In genomic region chr15:77163336-77163735, GRCm38 (mm10) we compare ENCODE assay signal across 10 mouse cellular contexts.
DNase-seq lines count a peak whose midpoint lies in the region; ATAC-seq and TF ChIP-seq lines count a peak whose summit lies in the region.
"Had no signal": no experiment of that assay in that cellular context is flagged by ENCODE, and none has a peak within 500 bp of the region (broad histone marks: within the 10 kb centered on the region; RNA-seq: fewer than 3 reads in every experiment).

No protein-coding gene starts in this region.

- no peak for TF ChIP-seq POLR2A in myocyte (IDR thresholded peaks at IDR 0.05; ENCODE audit: insufficient read length, low read depth)

- DNase-seq in heart, embryonic 10.5 days (ENCODE audit: low spot score): no peak
- DNase-seq in heart, postnatal 14 days: no peak
- DNase-seq in lung, postnatal 14 days: no peak
- no peak for DNase-seq in left cerebral cortex, postnatal 4 days
- no peak for DNase-seq in spleen, postnatal 14 days (ENCODE audit: low spot score in 2 of 2)
- DNase-seq: B cell, adult 2 months; cerebellum, adult 18-20 months had no signal

- peak overlapping the region; percentile 69; the same call in 1 of the 2 replicates for H3K27ac ChIP-seq in heart, embryonic 10.5 days
- peak overlapping the region; percentile 55; the same call in 1 of the 2 replicates for H3K27ac ChIP-seq in lung, embryonic 16.5 days (ENCODE audit: low read length)

- no peak overlapping the region for H3K4me2 ChIP-seq in lung, embryonic 16.5 days (ENCODE audit: low read depth, low read length)
- peak overlapping the region; percentile 82 for H3K4me2 ChIP-seq in myocyte (ENCODE audit: low read depth)

- H3K36me3 ChIP-seq in heart, embryonic 10.5 days: no peaks in the 10 kb centered on the region
- H3K36me3 ChIP-seq in lung, embryonic 16.5 days (ENCODE audit: control insufficient read depth, insufficient read depth, low read length): no peaks in the 10 kb centered on the region
- H3K36me3 ChIP-seq in myocyte (ENCODE audit: control insufficient read depth, insufficient read depth): no peaks in the 10 kb centered on the region

- H3K9ac ChIP-seq in lung, embryonic 16.5 days (ENCODE audit: low read length): peak overlapping the region; percentile 7; the same call in 1 of the 2 replicates

- H3ac ChIP-seq in myocyte (ENCODE audit: control insufficient read depth, insufficient read length): no peak overlapping the region

- 25% methylated on average over 6 of the region's 6 CpGs for WGBS in heart, embryonic 10.5 days
- 24% methylated on average over 6 of the region's 6 CpGs for WGBS in lung, embryonic 16.5 days

- H3K27me3 ChIP-seq in heart, embryonic 10.5 days (ENCODE audit: insufficient read depth, poor library complexity, severe bottlenecking): no peaks in the 10 kb centered on the region
- H3K27me3 ChIP-seq in lung, embryonic 16.5 days (ENCODE audit: control insufficient read depth, insufficient read depth, low read depth, low read length): no peaks in the 10 kb centered on the region
- H3K27me3 ChIP-seq in myocyte (ENCODE audit: control insufficient read depth, insufficient read depth, insufficient read length): no peaks in the 10 kb centered on the region

- ATAC-seq in lung, embryonic 16.5 days (ENCODE audit: low read depth): peak; percentile 45
- ATAC-seq in granulocyte monocyte progenitor cell, adult 5-6 weeks (replicated peaks; ENCODE audit: poor library complexity, severe bottlenecking): peak; percentile 55

- intact Hi-C loops in heart, postnatal 14 days (cut with DNase I): no loop called here
- intact Hi-C loops in left cerebral cortex, postnatal 4 days (cut with DNase I): no loop called here

- H3K4me1 ChIP-seq in heart, embryonic 10.5 days: peaks cover 54% of the 10 kb centered on the region
- peaks cover 30% of the 10 kb centered on the region for H3K4me1 ChIP-seq in lung, embryonic 16.5 days (replicated peaks; ENCODE audit: control insufficient read depth, insufficient read depth, low read length)

- peak overlapping the region; percentile 35; the same call in 1 of the 2 replicates for H3K4me3 ChIP-seq in heart, embryonic 10.5 days
- H3K4me3 ChIP-seq in lung, embryonic 16.5 days (ENCODE audit: low read length): no peak overlapping the region
- peak overlapping the region; percentile 45 for H3K4me3 ChIP-seq in myocyte

- H3K9me3 ChIP-seq in heart, embryonic 10.5 days: no peaks in the 10 kb centered on the region
- no peaks in the 10 kb centered on the region for H3K9me3 ChIP-seq in lung, embryonic 16.5 days (ENCODE audit: control insufficient read depth, low read length)

- H3K79me2 ChIP-seq in myocyte (ENCODE audit: control insufficient read depth, insufficient read depth): peaks cover 76% of the 10 kb centered on the region

TF ChIP-seq in myocyte, 11 proteins besides CTCF, POLR2A, EP300 and RAD21:
- TF ChIP-seq MAX (IDR thresholded peaks at IDR 0.05; ENCODE audit: low read depth): no peak
- TF ChIP-seq MYOD1 (IDR thresholded peaks at IDR 0.05; ENCODE audit: control insufficient read depth in 1 of 3, insufficient read length in 2 of 3, low read depth in 2 of 3): peak; percentile 96 to 97 (median 97)
- TF ChIP-seq E2F4 (IDR thresholded peaks at IDR 0.05; ENCODE audit: insufficient read depth): no peak
- TF ChIP-seq CEBPB (IDR thresholded peaks at IDR 0.05; ENCODE audit: insufficient read depth, poor library complexity, severe bottlenecking): peak; percentile 45; the same call in 1 of the 2 replicates
- peak; percentile 31 for TF ChIP-seq POLR2AphosphoS2 (IDR thresholded peaks at IDR 0.05; ENCODE audit: insufficient read length, low read depth)
- peak; percentile 92 for TF ChIP-seq TCF3 (IDR thresholded peaks at IDR 0.05; ENCODE audit: insufficient read length, low read depth)
- TF ChIP-seq MYOG (IDR thresholded peaks at IDR 0.05; ENCODE audit: control insufficient read depth in 1 of 3, insufficient read depth in 1 of 3, insufficient read length in 2 of 3, low read depth in 2 of 3): peak; percentile 93 to 99 (median 97)
- peak; percentile 84 for TF ChIP-seq SRF (IDR thresholded peaks at IDR 0.05; ENCODE audit: control insufficient read depth, insufficient read length, low read depth)
- no peak for TF ChIP-seq REST (IDR thresholded peaks at IDR 0.05; ENCODE audit: insufficient read depth, insufficient read length)
- no peak for TF ChIP-seq USF1 (IDR thresholded peaks at IDR 0.05; ENCODE audit: low read depth)
- TF ChIP-seq TCF12 (IDR thresholded peaks at IDR 0.05; ENCODE audit: insufficient read depth, poor library complexity, severe bottlenecking): peak; percentile 99
TF ChIP-seq in myocyte: peak in this region for 7.
